Mouse (Mus musculus) right cerebral cortex, postnatal 4 days (tissue): ENCODE measurements around the gene Letm1.
A peak's percentile ranks its signal among the peaks of the same experiment; 100 is the strongest.

ENCODE experiments used
- DNase-seq: peaks from one replicate; pipeline ENCODE4 v3.0.0-alpha.2; 2022

Letm1 gene

DNA sequence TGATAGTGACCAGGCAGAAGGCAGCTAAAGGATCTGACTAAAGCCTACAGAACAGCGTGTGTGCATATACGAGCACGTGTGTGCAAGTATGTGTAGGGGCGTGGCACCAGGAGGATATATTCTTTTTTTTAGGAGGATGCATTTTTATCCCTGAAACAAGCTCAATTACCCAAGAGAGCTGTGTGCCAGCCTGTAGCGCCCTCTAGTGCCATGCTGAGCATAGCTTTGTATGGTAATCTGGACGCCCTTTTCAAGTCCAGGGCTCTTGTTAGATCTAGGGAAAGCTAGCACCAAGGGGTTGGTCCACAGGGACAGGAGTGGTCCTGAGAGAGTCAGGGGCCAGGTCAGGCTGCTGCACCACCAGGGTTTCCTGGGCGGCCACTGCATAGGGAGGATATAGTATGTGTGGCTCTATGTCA lies 44.7 kb downstream of the Letm1 start:
- peak; percentile 83 for DNase-seq

DNA sequence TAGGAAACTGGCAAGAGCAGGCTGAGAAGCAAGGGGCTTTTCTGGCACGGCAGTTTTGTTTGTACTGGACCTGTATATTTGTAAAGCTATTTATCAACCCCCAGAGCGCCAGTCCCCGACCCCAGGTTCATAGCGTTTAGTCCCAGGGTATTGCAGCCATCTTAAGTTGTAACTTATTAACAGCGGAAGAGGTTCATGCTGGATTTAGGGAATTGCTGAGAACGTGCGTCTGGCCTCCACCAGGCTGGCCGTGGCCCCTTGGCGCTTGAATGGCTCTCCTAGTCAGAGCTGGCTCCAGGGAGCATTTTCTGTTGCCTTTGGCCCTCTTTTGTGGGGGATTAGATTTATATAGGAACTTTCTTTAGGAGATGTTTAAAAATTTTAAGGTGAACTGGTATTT lies 46.4 kb downstream of the Letm1 start:
- no peak for DNase-seq

DNA sequence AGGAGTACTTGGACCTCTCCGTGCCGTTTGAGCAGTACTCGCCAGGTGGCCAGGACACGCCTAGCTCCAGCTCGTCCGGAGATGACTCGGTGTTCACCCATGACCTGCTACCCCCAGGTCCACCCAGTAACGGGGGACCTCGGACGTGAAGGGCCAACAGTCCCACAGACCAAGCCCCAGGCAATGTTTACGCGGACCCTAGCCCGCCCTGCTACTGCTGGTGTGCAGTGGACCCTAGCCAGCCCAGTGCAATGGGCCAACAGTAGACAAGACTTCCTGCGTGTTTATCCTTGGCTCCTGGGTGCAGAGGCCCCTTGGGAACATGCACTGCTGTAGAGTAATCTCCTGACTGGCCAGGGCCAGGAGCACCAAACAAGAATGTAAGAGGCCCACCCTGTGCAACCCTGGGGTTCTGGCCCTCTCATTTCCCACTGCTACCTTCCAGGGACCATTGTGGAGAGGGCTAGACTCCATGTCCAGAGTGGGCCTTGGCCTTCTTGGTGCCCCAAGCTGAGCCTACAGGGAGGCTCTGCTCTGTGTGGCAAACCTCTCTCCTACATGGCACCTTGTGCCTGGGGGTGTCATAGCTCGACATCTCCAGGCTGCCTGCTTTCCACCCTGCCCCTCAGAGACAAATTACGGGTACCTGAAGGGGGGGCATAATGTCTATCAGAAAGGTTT lies 47.1 kb downstream of the Letm1 start:
- DNase-seq: no peak

DNA sequence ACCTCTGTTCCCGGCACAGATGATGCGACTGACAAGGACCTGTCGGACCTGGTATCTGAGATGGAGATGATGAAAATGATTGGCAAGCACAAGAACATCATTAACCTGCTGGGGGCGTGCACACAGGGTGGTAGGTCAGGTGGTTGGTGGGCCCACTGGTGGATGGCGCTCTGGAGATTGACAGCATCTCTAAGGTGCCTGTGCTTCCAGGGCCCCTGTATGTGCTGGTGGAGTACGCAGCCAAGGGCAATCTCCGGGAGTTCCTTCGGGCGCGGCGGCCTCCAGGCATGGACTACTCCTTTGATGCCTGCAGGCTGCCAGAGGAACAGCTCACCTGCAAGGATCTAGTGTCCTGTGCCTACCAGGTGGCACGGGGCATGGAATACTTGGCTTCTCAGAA lies 48.8 kb downstream of the Letm1 start:
- DNase-seq: no peak

DNA sequence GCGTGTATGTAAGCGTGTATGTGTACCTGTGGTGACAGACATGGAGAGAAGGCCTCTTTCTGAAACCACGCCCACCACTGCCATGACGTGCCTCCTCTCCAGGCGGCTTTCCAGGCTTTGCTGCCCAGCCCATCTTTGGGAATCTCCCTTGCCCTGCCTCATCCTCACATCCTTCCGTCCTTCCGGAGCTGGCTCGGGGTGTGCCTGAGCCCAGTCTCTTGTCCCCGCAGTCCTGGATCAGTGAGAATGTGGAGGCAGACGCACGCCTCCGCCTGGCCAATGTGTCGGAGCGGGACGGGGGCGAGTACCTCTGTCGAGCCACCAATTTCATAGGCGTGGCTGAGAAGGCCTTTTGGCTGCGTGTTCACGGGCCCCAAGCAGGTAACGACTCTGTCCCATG lies 51.6 kb downstream of the Letm1 start:
- DNase-seq: no peak

- DNase-seq: no peak
These were observed 52.1 kb downstream of the Letm1 start for GRCm38 (mm10) chr5:33730516-33730915.

GRCm38 (mm10) chr5:33728841-33729240 lies 53.8 kb downstream of the Letm1 start:
- no peak for DNase-seq

- no peak for DNase-seq
These were observed 55.7 kb downstream of the Letm1 start for GRCm38 (mm10) chr5:33726891-33727290.

DNA sequence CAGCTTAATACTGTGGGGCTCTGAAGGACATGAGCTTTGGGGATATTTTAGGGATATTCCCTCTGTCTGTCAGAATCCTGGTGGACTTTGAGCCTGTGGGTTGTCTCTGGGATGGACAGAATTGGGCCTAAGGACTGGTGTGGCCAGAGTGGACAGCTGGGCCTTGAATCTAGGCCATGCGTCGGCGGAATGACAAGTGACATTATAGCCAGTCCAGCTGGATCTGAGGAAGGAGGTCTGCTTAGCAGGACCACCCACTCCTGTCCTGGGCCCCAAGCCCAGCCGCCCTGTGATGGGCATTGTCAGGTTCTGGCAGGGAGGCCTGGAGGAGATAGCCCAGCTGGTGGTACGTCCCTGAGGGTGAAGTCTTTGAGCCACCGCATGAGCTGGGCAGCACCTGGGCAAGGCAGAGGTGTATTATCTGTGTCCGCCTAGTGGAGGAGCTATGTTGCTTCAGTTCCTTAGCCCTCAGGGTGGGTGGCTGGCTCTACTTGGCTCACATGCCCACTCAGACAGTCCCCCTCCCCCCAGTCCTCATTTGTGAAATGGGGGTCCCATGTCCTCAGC lies 56.5 kb downstream of the Letm1 start:
- DNase-seq: no peak

- DNase-seq: no peak
These were observed 58.8 kb downstream of the Letm1 start for GRCm38 (mm10) chr5:33723641-33724465.

GRCm38 (mm10) chr5:33723019-33723640 lies 59.5 kb downstream of the Letm1 start:
- DNase-seq: no peak

GRCm38 (mm10) chr5:33722266-33723018 lies 60.2 kb downstream of the Letm1 start:
- no peak for DNase-seq

DNA sequence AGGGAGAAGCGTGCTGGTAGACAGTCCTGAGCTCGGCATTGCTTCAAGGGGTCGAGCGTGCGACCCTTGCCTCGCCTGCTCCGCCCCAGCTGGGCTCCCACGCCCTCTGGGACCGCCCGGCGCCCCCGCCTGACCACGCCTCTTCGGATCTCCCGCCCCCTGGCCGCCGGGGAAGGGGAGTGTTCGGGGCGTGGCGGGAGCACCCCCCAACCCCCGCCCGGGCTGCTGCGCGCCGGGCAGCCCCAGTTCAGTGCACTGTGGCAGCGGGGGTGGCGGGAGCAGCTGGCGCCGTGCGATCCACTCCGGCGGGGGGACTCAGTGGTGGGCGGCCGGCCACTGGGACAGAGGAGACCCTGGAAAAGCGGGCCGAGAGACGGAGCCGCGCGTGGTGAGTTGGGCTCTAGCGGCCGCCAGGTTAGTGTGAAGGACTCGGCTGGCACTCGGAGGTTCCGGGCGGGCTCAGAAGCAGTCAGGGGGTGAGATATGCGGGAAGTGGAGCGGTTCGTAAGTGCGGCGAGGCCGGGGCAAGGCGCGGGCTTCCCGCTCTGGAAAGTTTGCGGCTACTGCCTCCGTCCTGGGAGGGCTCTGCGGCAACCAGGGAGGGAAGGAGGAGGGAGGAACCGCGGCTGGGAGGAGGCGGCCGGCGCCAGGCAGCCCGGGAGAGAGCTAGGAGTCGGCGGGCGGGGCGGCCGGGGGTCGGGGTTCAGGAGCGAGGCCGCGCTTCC lies 60.9 kb downstream of the Letm1 start, which contains the start of gene Fgfr3:
TSS of gene Fgfr3 (plus strand) at position 134 of the 725 bp plus-strand sequence.
- peak; percentile 51 for DNase-seq

DNA sequence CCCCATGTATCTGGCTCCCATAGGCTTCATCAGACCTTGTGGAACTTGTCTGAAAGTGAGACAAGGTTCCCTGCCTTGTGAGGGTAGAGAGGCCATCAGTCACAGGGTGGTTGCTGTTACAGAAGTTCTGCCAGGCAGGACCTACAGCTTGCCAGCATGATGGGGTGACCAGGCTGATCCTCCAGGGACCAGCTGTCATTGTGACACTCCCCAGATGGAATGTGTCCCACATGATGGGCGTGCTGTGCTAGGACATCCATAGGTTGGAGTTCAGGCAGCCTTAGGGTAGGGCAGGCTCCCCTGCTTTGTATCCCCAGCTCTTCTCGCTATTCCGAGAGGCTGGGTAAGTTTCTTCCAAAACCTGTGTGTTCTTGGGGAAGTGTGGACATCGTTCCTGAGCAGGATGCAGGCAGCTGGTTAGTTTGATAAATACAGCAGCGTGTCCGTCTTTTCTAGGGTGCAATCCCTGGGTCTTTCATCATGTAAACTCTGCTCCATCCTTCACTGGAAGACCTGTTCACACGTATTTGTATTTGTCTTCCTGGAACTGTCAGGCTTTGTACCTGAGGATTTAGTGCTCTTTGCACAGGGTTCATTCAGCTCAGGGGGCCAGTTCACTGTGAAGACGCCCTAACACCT lies 61.6 kb downstream of the Letm1 start:
- no peak for DNase-seq

- no peak for DNase-seq
These were observed 64.2 kb downstream of the Letm1 start for GRCm38 (mm10) chr5:33718460-33718859.

- no peak for DNase-seq
These were observed 66.2 kb downstream of the Letm1 start for GRCm38 (mm10) chr5:33716467-33716866.

DNA sequence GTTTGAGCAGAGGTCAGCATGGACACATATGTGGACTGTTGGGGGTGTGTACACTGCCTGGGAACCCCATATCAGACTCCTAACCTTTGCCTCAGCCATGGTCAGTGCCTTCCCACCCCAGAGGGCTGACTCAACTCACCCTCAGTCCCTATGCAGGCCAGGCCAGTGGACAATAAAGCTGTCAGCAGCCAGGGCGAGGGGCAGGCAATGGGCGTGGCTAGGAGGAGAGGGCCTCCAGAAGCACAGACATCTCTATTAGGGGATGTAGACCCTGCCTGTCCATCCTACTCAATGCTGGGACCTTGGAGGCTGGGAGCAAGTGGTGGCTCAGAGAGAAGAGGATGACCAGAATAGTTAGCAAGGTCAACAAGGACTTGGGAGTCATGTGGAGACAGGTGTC lies 67.4 kb downstream of the Letm1 start:
- DNase-seq: no peak

DNA sequence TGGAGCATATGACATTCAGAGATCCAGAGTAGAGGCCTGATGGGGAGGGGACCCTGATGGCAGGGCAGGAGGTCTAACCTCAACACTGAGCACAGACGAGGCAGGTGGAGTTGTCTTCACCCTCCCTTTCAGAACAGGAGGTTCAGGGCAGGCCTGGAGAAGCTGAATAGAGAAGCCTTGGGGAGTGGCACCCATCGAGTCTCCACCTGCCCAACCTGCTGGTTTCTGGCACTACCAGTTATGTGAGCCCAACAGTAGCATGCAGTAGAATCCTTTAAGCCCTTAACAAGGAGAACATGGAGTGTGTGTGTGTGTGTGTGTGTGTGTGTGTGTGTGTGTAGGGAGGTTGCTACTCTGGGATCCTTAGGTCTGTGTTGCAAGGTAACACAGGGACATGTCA lies 70.1 kb downstream of the Letm1 start:
- no peak for DNase-seq

GRCm38 (mm10) chr5:33709037-33709436 lies 73.6 kb downstream of the Letm1 start:
- no peak for DNase-seq

DNA sequence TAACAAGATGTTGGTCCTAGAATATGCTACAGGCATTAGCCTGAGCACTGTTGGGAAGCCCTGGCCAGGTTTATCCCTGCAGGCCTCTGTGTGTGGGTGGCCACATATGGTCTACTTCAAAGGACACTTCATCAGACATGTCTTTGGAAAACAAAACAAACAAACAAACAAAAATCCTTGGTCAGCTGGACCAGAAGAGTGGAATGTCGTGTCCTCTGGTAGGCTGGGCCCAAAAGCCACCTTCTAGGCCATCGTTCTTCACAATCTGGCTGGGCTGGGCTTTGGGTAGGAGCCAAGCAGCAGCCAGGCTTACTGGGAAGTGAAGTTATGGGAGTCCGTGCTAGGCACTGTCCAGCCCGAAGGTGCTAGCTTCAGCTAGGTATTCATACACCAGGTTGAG lies 75.5 kb downstream of the Letm1 start:
- no peak for DNase-seq

GRCm38 (mm10) chr5:33706350-33706629 lies 76.3 kb downstream of the Letm1 start:
- DNase-seq: no peak
